Mouse (Mus musculus): ENCODE results near the gene Tmem45a2. TPM values are rescaled to one million over a fixed set of nuclear protein-coding genes. Genes with fewer than 3 reads are reported as not detected.
"Not testable (repeated sequence)": the region's sequence is repeated elsewhere in the genome, so short reads cannot be mapped to it uniquely, and the experiment has no call there.

Gene Tmem45a2
- polyA plus RNA-seq, 1 experiment: not detected

DNA sequence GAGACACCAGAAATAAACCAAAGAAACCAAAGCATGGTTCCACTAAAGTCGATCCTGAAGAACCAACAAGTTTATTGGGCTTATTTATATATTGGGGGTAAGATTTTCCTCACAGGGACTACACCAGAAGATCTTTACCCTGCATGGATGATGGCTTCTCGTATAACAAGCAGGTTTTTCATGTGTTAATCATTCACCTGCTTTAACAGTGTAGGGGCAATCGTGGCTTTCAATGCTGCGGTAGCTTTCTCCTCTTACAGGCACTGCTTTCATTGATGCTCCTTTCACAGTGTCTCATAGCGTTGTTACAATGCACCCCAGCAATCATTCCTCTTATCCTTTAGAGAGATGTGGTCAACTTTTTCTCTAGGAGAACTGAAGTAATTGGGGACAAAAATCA lies 32.6 kb downstream of the Tmem45a2 start:
- Histone ChIP-seq H3K4me3 (no peak overlapping the region), H3ac (ENCODE audit: control insufficient read depth, insufficient read length) (no peak overlapping the region), H3K36me3 (ENCODE audit: control insufficient read depth, insufficient read depth) (no peaks in the 10 kb centered on the region), H3K4me2 (ENCODE audit: low read depth) (no peak overlapping the region), H3K27me3 (ENCODE audit: control insufficient read depth, insufficient read depth, insufficient read length) (no peaks in the 10 kb centered on the region), H3K79me2 (ENCODE audit: control insufficient read depth, insufficient read depth) (no peaks in the 10 kb centered on the region)
- no peak for TF ChIP-seq SRF (IDR thresholded peaks at IDR 0.05; ENCODE audit: control insufficient read depth, insufficient read length, low read depth)
- TF ChIP-seq MAX (IDR thresholded peaks at IDR 0.05; ENCODE audit: low read depth): no peak
- TF ChIP-seq USF1 (IDR thresholded peaks at IDR 0.05; ENCODE audit: low read depth): no peak
- TF ChIP-seq TCF12 (IDR thresholded peaks at IDR 0.05; ENCODE audit: insufficient read depth, poor library complexity, severe bottlenecking): no peak
- TF ChIP-seq TCF3 (IDR thresholded peaks at IDR 0.05; ENCODE audit: insufficient read length, low read depth): no peak
- TF ChIP-seq CEBPB (IDR thresholded peaks at IDR 0.05; ENCODE audit: insufficient read depth, poor library complexity, severe bottlenecking): no peak
- TF ChIP-seq REST (IDR thresholded peaks at IDR 0.05; ENCODE audit: insufficient read depth, insufficient read length): no peak
- TF ChIP-seq POLR2A (IDR thresholded peaks at IDR 0.05; ENCODE audit: insufficient read length, low read depth): no peak
- TF ChIP-seq E2F4 (IDR thresholded peaks at IDR 0.05; ENCODE audit: insufficient read depth): no peak
- no peak for TF ChIP-seq MYOG (IDR thresholded peaks at IDR 0.05; ENCODE audit: control insufficient read depth in 1 of 3, insufficient read depth in 1 of 3, insufficient read length in 2 of 3, low read depth in 2 of 3)
- TF ChIP-seq MYOD1 (IDR thresholded peaks at IDR 0.05; ENCODE audit: control insufficient read depth in 1 of 3, insufficient read length in 2 of 3, low read depth in 2 of 3): no peak
- TF ChIP-seq POLR2AphosphoS2 (IDR thresholded peaks at IDR 0.05; ENCODE audit: insufficient read length, low read depth): no peak

GRCm38 (mm10) chr16:57030150-57030885 lies 40.9 kb downstream of the Tmem45a2 start:
- no peak for TF ChIP-seq USF1 (IDR thresholded peaks at IDR 0.05; ENCODE audit: low read depth)
- TF ChIP-seq SRF (IDR thresholded peaks at IDR 0.05; ENCODE audit: control insufficient read depth, insufficient read length, low read depth): no peak
- no peak for TF ChIP-seq POLR2A (IDR thresholded peaks at IDR 0.05; ENCODE audit: insufficient read length, low read depth)
- TF ChIP-seq CEBPB (IDR thresholded peaks at IDR 0.05; ENCODE audit: insufficient read depth, poor library complexity, severe bottlenecking): no peak
- no peak for TF ChIP-seq MYOG (IDR thresholded peaks at IDR 0.05; ENCODE audit: control insufficient read depth in 1 of 3, insufficient read depth in 1 of 3, insufficient read length in 2 of 3, low read depth in 2 of 3)
- no peak for TF ChIP-seq E2F4 (IDR thresholded peaks at IDR 0.05; ENCODE audit: insufficient read depth)
- no peak for TF ChIP-seq MAX (IDR thresholded peaks at IDR 0.05; ENCODE audit: low read depth)
- TF ChIP-seq REST (IDR thresholded peaks at IDR 0.05; ENCODE audit: insufficient read depth, insufficient read length): no peak
- Histone ChIP-seq H3ac (ENCODE audit: control insufficient read depth, insufficient read length) (no peak overlapping the region), H3K4me2 (ENCODE audit: low read depth) (peak overlapping the region; percentile 39), H3K27me3 (ENCODE audit: control insufficient read depth, insufficient read depth, insufficient read length) (no peaks in the 10 kb centered on the region), H3K36me3 (ENCODE audit: control insufficient read depth, insufficient read depth) (no peaks in the 10 kb centered on the region), H3K4me3 (no peak overlapping the region), H3K79me2 (ENCODE audit: control insufficient read depth, insufficient read depth) (no peaks in the 10 kb centered on the region)

DNA sequence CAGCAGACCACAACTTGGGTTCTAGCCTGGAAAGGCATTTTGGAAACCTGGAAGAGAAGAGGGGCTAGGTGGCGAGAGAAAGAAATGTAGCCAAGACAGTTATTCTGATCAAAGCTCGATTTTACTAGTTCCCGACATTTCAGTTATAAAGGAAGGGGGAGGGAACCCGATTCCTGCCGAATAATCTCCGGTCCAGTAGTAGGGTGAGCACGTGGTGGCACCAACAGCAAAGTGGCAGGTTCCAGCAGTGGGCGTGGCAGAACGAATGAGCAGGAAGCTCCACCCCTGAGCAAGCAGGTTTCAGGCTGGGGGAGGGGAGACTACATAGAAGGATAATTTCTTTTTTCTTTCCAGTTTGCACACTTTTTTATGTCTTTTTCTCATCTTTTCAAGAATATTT lies 72.9 kb downstream of the Tmem45a2 start:
- H3K36me3 ChIP-seq (ENCODE audit: control insufficient read depth, insufficient read depth); H3K4me2 ChIP-seq (ENCODE audit: low read depth); H3K4me3 ChIP-seq; H3ac ChIP-seq (ENCODE audit: control insufficient read depth, insufficient read length); H3K79me2 ChIP-seq (ENCODE audit: control insufficient read depth, insufficient read depth); H3K27me3 ChIP-seq (ENCODE audit: control insufficient read depth, insufficient read depth, insufficient read length): not testable (repeated sequence)

Other genes starting within 250 kb of the Tmem45a2 start
- gene Tmem45a, start 185.2 kb downstream of the Tmem45a2 start, polyA plus RNA-seq (2012; fragmentation: generic; extraction: Trizol): 6.0 TPM
- gene Lnp1, start 143.3 kb downstream of the Tmem45a2 start, polyA plus RNA-seq (2012; fragmentation: generic; extraction: Trizol): not detected
- 20.6 TPM for gene Tomm70a, start 50.3 kb upstream of the Tmem45a2 start, polyA plus RNA-seq (2012; fragmentation: generic; extraction: Trizol)
- 22.4 TPM for gene Nit2, start 96.0 kb upstream of the Tmem45a2 start, polyA plus RNA-seq (2012; fragmentation: generic; extraction: Trizol)
- gene Tbc1d23, start 160.1 kb upstream of the Tmem45a2 start, polyA plus RNA-seq (2012; fragmentation: generic; extraction: Trizol): 9.6 TPM
- not detected for gene Tmem30c, start 221.5 kb upstream of the Tmem45a2 start, polyA plus RNA-seq (2012; fragmentation: generic; extraction: Trizol)